15 mouse cellular contexts compared by ENCODE assay signal in genomic region chr2:165283644-165284043, GRCm38 (mm10). TPM values are rescaled to one million over a fixed set of nuclear protein-coding genes. Genes with fewer than 3 reads are reported as not detected.
"Had no signal": no experiment of that assay in that cellular context is flagged by ENCODE, and none has a peak within 500 bp of the region (broad histone marks: within the 10 kb centered on the region; RNA-seq: fewer than 3 reads in every experiment).

No protein-coding gene starts in this region.

- H3K9me3 ChIP-seq: limb, embryonic 10.5 days; liver, embryonic 13.5 days; lung, embryonic 15.5 days; megakaryocyte, embryonic 14.5 days; midbrain, embryonic 15.5 days; neural tube, embryonic 13.5 days had no signal

- H3K4me3 ChIP-seq: left cerebral cortex, adult 2 months; limb, embryonic 10.5 days; liver, embryonic 13.5 days; lung, embryonic 15.5 days; megakaryocyte, embryonic 14.5 days; midbrain, embryonic 15.5 days; neural tube, embryonic 13.5 days had no signal

- H3K9ac ChIP-seq: liver, embryonic 13.5 days; liver, postnatal 0 days; lung, embryonic 15.5 days; midbrain, embryonic 15.5 days; neural tube, embryonic 13.5 days had no signal

- H3K27me3 ChIP-seq: liver, embryonic 13.5 days; lung, embryonic 15.5 days; midbrain, embryonic 15.5 days; neural tube, embryonic 13.5 days had no signal

- H3K27ac ChIP-seq: left cerebral cortex, adult 2 months; limb, embryonic 10.5 days; liver, embryonic 13.5 days; lung, embryonic 15.5 days; macrophage; midbrain, embryonic 15.5 days; neural tube, embryonic 13.5 days; stomach, postnatal 0 days had no signal

- H3K36me3 ChIP-seq: lung, embryonic 15.5 days; midbrain, embryonic 15.5 days had no signal

- H3K4me2 ChIP-seq: liver, embryonic 13.5 days; lung, embryonic 15.5 days; midbrain, embryonic 11.5 days; midbrain, embryonic 15.5 days; neural tube, embryonic 13.5 days had no signal

- ATAC-seq: liver, postnatal 0 days; midbrain, embryonic 15.5 days had no signal

- DNase-seq: liver, embryonic 13.5 days; liver, postnatal 0 days; lung, postnatal 14 days; right cerebral cortex, adult 18-20 months; right cerebral cortex, postnatal 25 days; thymus, postnatal 4 days had no signal

RNA-seq across cellular contexts. Expression of gene Cdh22, which starts 49.0 kb away (rescaled TPM):
- polyA plus RNA-seq: liver, embryonic 13.5 days; liver, postnatal 0 days; macrophage had no signal
